Mouse (Mus musculus) lung, postnatal 0 days (tissue): ENCODE measurements around the gene Mapk8ip2.

ENCODE experiments used
- CTCF ChIP-seq: IDR thresholded peaks from 2 replicates; pipeline ENCODE4 v1.5.1; 2016; ENCODE audit warnings: antibody characterized with exemption, mild to moderate bottlenecking
- EP300 ChIP-seq: IDR thresholded peaks from 2 replicates; pipeline ENCODE4 v1.6.1; 2016; ENCODE audit warnings: antibody characterized with exemption, mild to moderate bottlenecking, control low read depth

GRCm38 (mm10) chr15:89415282-89415681 is 38.4 kb upstream of the Mapk8ip2 start:
- TF ChIP-seq CTCF (no peak), EP300 (no peak)
